Mouse (Mus musculus) cerebellum, adult 2 months (tissue): ENCODE results near the gene Tyrobp. TPM values are rescaled to one million over a fixed set of nuclear protein-coding genes. Genes with fewer than 3 reads are reported as not detected.

Experiments
- DNase-seq, 2 experiments: peaks; one replicate each; pipeline ENCODE4 v3.0.0; 2021
- H3K27ac ChIP-seq: fragments of 200-500 bp; 2 replicates; pipeline ENCODE4 v1.5.1; 2012; ENCODE audit warnings: low read length, control low read depth, inconsistent platforms; ENCODE audit not compliant: insufficient read depth
- H3K27me3 ChIP-seq: fragments of 200-500 bp; 2 replicates; pipeline ENCODE4 v1.6.1; 2012; ENCODE audit warnings: inconsistent platforms, mild to moderate bottlenecking, low read length, moderate library complexity; ENCODE audit not compliant: control insufficient read depth, insufficient read depth
- H3K4me1 ChIP-seq: fragments of 200-500 bp; 2 replicates; pipeline ENCODE4 v1.6.1; 2011; ENCODE audit warnings: low read length; ENCODE audit not compliant: control insufficient read depth, insufficient read depth
- H3K4me3 ChIP-seq: fragments of 200-500 bp; replicated peaks from 2 replicates; pipeline ENCODE3; 2011; ENCODE audit warnings: mild to moderate bottlenecking, low read depth, low read length, control low read depth; ENCODE audit not compliant: insufficient read depth
- CTCF ChIP-seq: fragments of 200-500 bp; IDR thresholded peaks from 2 replicates; pipeline ENCODE4 v1.5.1; 2011; ENCODE audit warnings: low read depth, mild to moderate bottlenecking, control low read depth, low read length, moderate library complexity, borderline replicate concordance; ENCODE audit not compliant: insufficient read depth
- POLR2A ChIP-seq: fragments of 200-500 bp; IDR thresholded peaks from 2 replicates; pipeline ENCODE4 v1.6.1; 2011; ENCODE audit warnings: low read length, control low read depth, borderline replicate concordance; ENCODE audit not compliant: insufficient read depth
- WGBS: fragments of 180-500 bp; shearing (Covaris S2); methylation state at CpG from one replicate; pipeline ENCODE4 v1.1.7; 2018; 5-methylcytosine and 5-hydroxymethylcytosine counted together
- polyA plus RNA-seq: library from polyadenylated mRNA; depleted of rRNA; stranded (reverse); fragments of >200 nt; gene quantifications from 2 replicates; pipeline ENCODE4 v1.2.3, GENCODE M21; 2012

The Tyrobp gene
- polyA plus RNA-seq, 1 experiment: 32.5 TPM

- WGBS: 1% methylated on average over 38 of the region's 38 CpGs
- H3K27me3 ChIP-seq: no peaks in the 10 kb centered on the region
- DNase-seq: peak in 1 of 2 experiments; percentile 48
- H3K4me1 ChIP-seq: 0 out of 2 replicates have a peak, but pooled peaks cover 3% of the 10 kb centered on the region
- TF ChIP-seq POLR2A (no peak), CTCF (no peak)
- H3K27ac ChIP-seq: peak overlapping the region; percentile 65; the same call in 1 of the 2 replicates
- peak overlapping the region; percentile 68 for H3K4me3 ChIP-seq
These were observed 30.8 kb downstream of the Tyrobp start for GRCm38 (mm10) chr7:30444154-30444970.

- no peaks in the 10 kb centered on the region for H3K27me3 ChIP-seq
- WGBS: under 1% methylated on average over 72 of the region's 72 CpGs
- peak within 1 kb of the TSS; percentile 65 for H3K27ac ChIP-seq
- peak within 1 kb of the TSS; percentile 68 for H3K4me3 ChIP-seq
- peak; percentile 83 to 85 for DNase-seq
- TF ChIP-seq CTCF (no peak), POLR2A (0 out of 2 replicates have a peak, but pooled peaks have one; percentile 15)
- 0 out of 2 replicates have a peak, but pooled peaks cover 3% of the 10 kb centered on the region for H3K4me1 ChIP-seq
These were observed 31.6 kb downstream of the Tyrobp start, which contains the start of gene Aplp1 for GRCm38 (mm10) chr7:30444971-30445751. Aplp1 (minus strand) TSS chr7:30445535.

GRCm38 (mm10) chr7:30450241-30450640 lies 36.7 kb downstream of the Tyrobp start:
- Histone ChIP-seq H3K27ac (no peak overlapping the region), H3K27me3 (peaks cover 2% of the 10 kb centered on the region; the same call in 1 of the 2 replicates), H3K4me1 (peaks cover 4% of the 10 kb centered on the region; the same call in 1 of the 2 replicates), H3K4me3 (no peak overlapping the region)
- no peak for TF ChIP-seq CTCF
- no peak for TF ChIP-seq POLR2A
- 65% methylated on average over 7 of the region's 7 CpGs for WGBS
- DNase-seq: peak in 1 of 2 experiments; percentile 41

- Histone ChIP-seq H3K4me1 (peaks cover 4% of the 10 kb centered on the region), H3K27me3 (peaks cover 2% of the 10 kb centered on the region; the same call in 1 of the 2 replicates), H3K27ac (no peak overlapping the region), H3K4me3 (no peak overlapping the region)
- no peak for TF ChIP-seq POLR2A
- DNase-seq: no peak
- WGBS: 25% methylated on average over 25 of the region's 25 CpGs
These were observed 39.8 kb downstream of the Tyrobp start for GRCm38 (mm10) chr7:30453327-30453726.

- no peak overlapping the region for H3K4me3 ChIP-seq
- 4% methylated on average over 25 of the region's 25 CpGs for WGBS
- no peak for TF ChIP-seq POLR2A
- TF ChIP-seq CTCF: no peak
These were observed 40.2 kb downstream of the Tyrobp start for GRCm38 (mm10) chr7:30453766-30454165.

GRCm38 (mm10) chr7:30454259-30454658 lies 40.7 kb downstream of the Tyrobp start:
- H3K4me1 ChIP-seq: peaks cover 4% of the 10 kb centered on the region
- no peak overlapping the region for H3K27ac ChIP-seq
- 28% methylated on average over 6 of the region's 6 CpGs for WGBS
- no peak overlapping the region for H3K4me3 ChIP-seq
- no peak for TF ChIP-seq CTCF
- TF ChIP-seq POLR2A: no peak
- DNase-seq: no peak
- peaks cover 2% of the 10 kb centered on the region; the same call in 1 of the 2 replicates for H3K27me3 ChIP-seq

More at GRCm38 (mm10) chr7:30453766-30454165, 40.2 kb downstream of the Tyrobp start:
- peaks cover 4% of the 10 kb centered on the region for H3K4me1 ChIP-seq
- peaks cover 2% of the 10 kb centered on the region; the same call in 1 of the 2 replicates for H3K27me3 ChIP-seq
- DNase-seq: no peak
- no peak overlapping the region for H3K27ac ChIP-seq

GRCm38 (mm10) chr7:30456487-30456886 lies 42.9 kb downstream of the Tyrobp start:
- no peak for DNase-seq
- Histone ChIP-seq H3K27me3 (peaks cover 2% of the 10 kb centered on the region; the same call in 1 of the 2 replicates), H3K4me1 (peaks cover 4% of the 10 kb centered on the region), H3K27ac (no peak overlapping the region), H3K4me3 (no peak overlapping the region)
- 2% methylated on average over 9 of the region's 9 CpGs for WGBS
- TF ChIP-seq POLR2A (no peak), CTCF (no peak)
